ENCODE assay signal across 16 mouse cellular contexts in the genomic region with DNA sequence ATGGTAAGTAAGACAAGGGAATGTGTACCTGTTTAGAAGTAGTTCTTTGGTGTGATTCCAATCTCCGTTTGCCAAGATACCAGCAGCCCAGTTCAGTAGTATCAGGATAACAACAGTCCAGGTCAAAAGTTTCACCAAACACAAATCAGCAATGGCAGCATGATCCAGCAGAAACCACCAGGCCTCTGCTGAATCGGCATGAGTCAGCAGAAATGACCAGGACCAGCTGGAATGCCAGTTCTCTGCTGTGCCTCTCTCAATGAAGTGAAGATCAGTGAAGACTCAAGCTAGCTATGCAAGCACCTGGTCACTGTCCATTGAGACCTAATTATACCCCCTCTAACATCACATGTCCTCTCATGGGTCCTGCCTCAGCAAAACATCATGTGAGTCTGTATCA. TPM values are rescaled to one million over a fixed set of nuclear protein-coding genes. Genes with fewer than 3 reads are reported as not detected.
"Had no signal": no experiment of that assay in that cellular context is flagged by ENCODE, and none has a peak within 500 bp of the region (broad histone marks: within the 10 kb centered on the region; RNA-seq: fewer than 3 reads in every experiment).

No protein-coding gene starts in this region.

- DNase-seq: kidney, adult 11 months; kidney, adult 9 months; kidney, postnatal 36 days; liver, postnatal 0 days; lung, postnatal 14 days; right cerebral cortex, postnatal 14 days; thymus, postnatal 36 days had no signal

- H3K27ac ChIP-seq: kidney, postnatal 0 days; layer of hippocampus, adult 2 months; limb, embryonic 10.5 days; liver, embryonic 12.5 days; lung, embryonic 15.5 days; midbrain, embryonic 12.5 days had no signal

- H3K4me3 ChIP-seq: layer of hippocampus, adult 2 months; limb, embryonic 10.5 days; liver, embryonic 12.5 days; lung, embryonic 15.5 days; midbrain, embryonic 12.5 days had no signal

- H3K4me2 ChIP-seq: liver, embryonic 12.5 days; lung, embryonic 15.5 days; midbrain, embryonic 12.5 days had no signal

- ATAC-seq: liver, embryonic 12.5 days; liver, postnatal 0 days had no signal

- H3K9ac ChIP-seq: liver, embryonic 12.5 days; liver, postnatal 0 days; lung, embryonic 15.5 days; midbrain, embryonic 12.5 days had no signal

- H3K9me3 ChIP-seq: limb, embryonic 10.5 days; liver, embryonic 12.5 days; lung, embryonic 15.5 days; midbrain, embryonic 12.5 days had no signal

- H3K27me3 ChIP-seq: lung, embryonic 15.5 days; midbrain, embryonic 12.5 days had no signal

- H3K4me1 ChIP-seq: liver, embryonic 12.5 days had no signal

- H3K36me3 ChIP-seq: limb, embryonic 10.5 days; liver, embryonic 12.5 days; lung, embryonic 15.5 days; midbrain, embryonic 12.5 days had no signal

RNA-seq across cellular contexts. Expression of a gene that starts 17.0 kb away (rescaled TPM):
- total RNA-seq: megakaryocyte progenitor cell, adult 5-6 weeks had no signal
- polyA plus RNA-seq: kidney, postnatal 0 days; liver, embryonic 12.5 days; liver, postnatal 0 days had no signal

RNA-seq across cellular contexts. Expression of a gene that starts 56.4 kb away (rescaled TPM):
- total RNA-seq: megakaryocyte progenitor cell, adult 5-6 weeks had no signal
- polyA plus RNA-seq: liver, postnatal 0 days had no signal

RNA-seq across cellular contexts. Expression of a gene that starts 59.6 kb away (rescaled TPM):
- total RNA-seq: megakaryocyte progenitor cell, adult 5-6 weeks had no signal
- polyA plus RNA-seq: kidney, postnatal 0 days; limb, embryonic 10.5 days; liver, embryonic 12.5 days; small intestine, adult 2 months; stomach, embryonic 16.5 days had no signal
